Mouse (Mus musculus): ENCODE results near the gene Arid4a. TPM values are rescaled to one million over a fixed set of nuclear protein-coding genes. Genes with fewer than 3 reads are reported as not detected.

The Arid4a gene
- polyA plus RNA-seq, 1 experiment from 2014 or later = 42.9 TPM

- ATAC-seq (ENCODE audit: low FRiP score, low read depth) = no peak
- Histone ChIP-seq H3K4me2 (replicated peaks) (no peak overlapping the region), H3K9me3 (no peaks in the 10 kb centered on the region), H3K27ac (no peak overlapping the region), H3K27me3 (no peaks in the 10 kb centered on the region), H3K4me3 (no peak overlapping the region), H3K4me1 (peaks cover 14% of the 10 kb centered on the region), H3K9ac (no peak overlapping the region), H3K36me3 (peaks cover 48% of the 10 kb centered on the region)
- 94% methylated on average over 4 of the region's 4 CpGs for WGBS
Observed at GRCm38 (mm10) chr12:71046501-71046900, 30.7 kb downstream of the Arid4a start.

- Histone ChIP-seq H3K27me3 (no peaks in the 10 kb centered on the region), H3K36me3 (peaks cover 37% of the 10 kb centered on the region), H3K9me3 (no peaks in the 10 kb centered on the region), H3K4me1 (peaks cover 14% of the 10 kb centered on the region), H3K27ac (peak overlapping the region; percentile 82), H3K4me2 (replicated peaks) (peak overlapping the region; percentile 55), H3K4me3 (peak overlapping the region; percentile 25), H3K9ac (peak overlapping the region; percentile 46)
- WGBS = 56% methylated on average over 8 of the region's 8 CpGs
- ATAC-seq (ENCODE audit: low FRiP score, low read depth) = peak; percentile 52; the same call in 1 of the 2 replicates
Observed at GRCm38 (mm10) chr12:71047473-71048078, 31.8 kb downstream of the Arid4a start.

- 18% methylated on average over 7 of the region's 7 CpGs for WGBS
- peaks cover 33% of the 10 kb centered on the region for H3K36me3 ChIP-seq
- H3K4me1 ChIP-seq = peaks cover 14% of the 10 kb centered on the region
- peak overlapping the region; percentile 25 for H3K4me3 ChIP-seq
- no peak overlapping the region for H3K9ac ChIP-seq
- no peaks in the 10 kb centered on the region for H3K27me3 ChIP-seq
- H3K4me2 ChIP-seq (replicated peaks) = peak overlapping the region; percentile 55
- H3K9me3 ChIP-seq = no peaks in the 10 kb centered on the region
- ATAC-seq (ENCODE audit: low FRiP score, low read depth) = peak; percentile 87
- H3K27ac ChIP-seq = peak overlapping the region; percentile 82
Observed at GRCm38 (mm10) chr12:71048117-71048516, 32.3 kb downstream of the Arid4a start.

- H3K9ac ChIP-seq = no peak overlapping the region
- H3K4me2 ChIP-seq (replicated peaks) = peak overlapping the region; percentile 55
- peak overlapping the region; percentile 82; the same call in 1 of the 2 replicates for H3K27ac ChIP-seq
- H3K4me1 ChIP-seq = peaks cover 14% of the 10 kb centered on the region
- H3K4me3 ChIP-seq = peak overlapping the region; percentile 25
- peaks cover 30% of the 10 kb centered on the region for H3K36me3 ChIP-seq
- H3K27me3 ChIP-seq = no peaks in the 10 kb centered on the region
- H3K9me3 ChIP-seq = no peaks in the 10 kb centered on the region
- no peak for ATAC-seq (ENCODE audit: low FRiP score, low read depth)
- WGBS = 58% methylated on average over 1 of the region's 1 CpGs
Observed at GRCm38 (mm10) chr12:71048561-71048960, 32.8 kb downstream of the Arid4a start.

GRCm38 (mm10) chr12:71049596-71050265 is 33.9 kb downstream of the Arid4a start:
- no peak overlapping the region for H3K4me3 ChIP-seq
- no peak overlapping the region for H3K27ac ChIP-seq
- WGBS = 88% methylated on average over 10 of the region's 10 CpGs
- H3K4me1 ChIP-seq = peaks cover 14% of the 10 kb centered on the region
- no peaks in the 10 kb centered on the region for H3K9me3 ChIP-seq
- H3K4me2 ChIP-seq (replicated peaks) = no peak overlapping the region
- ATAC-seq (ENCODE audit: low FRiP score, low read depth) = no peak
- H3K36me3 ChIP-seq = peaks cover 25% of the 10 kb centered on the region
- no peaks in the 10 kb centered on the region for H3K27me3 ChIP-seq
- H3K9ac ChIP-seq = no peak overlapping the region

- no peak overlapping the region for H3K4me2 ChIP-seq (replicated peaks)
- no peak for ATAC-seq (ENCODE audit: low FRiP score, low read depth)
- no peak overlapping the region for H3K27ac ChIP-seq
- 82% methylated on average over 3 of the region's 3 CpGs for WGBS
- H3K27me3 ChIP-seq = no peaks in the 10 kb centered on the region
- peaks cover 14% of the 10 kb centered on the region for H3K4me1 ChIP-seq
- H3K36me3 ChIP-seq = peaks cover 19% of the 10 kb centered on the region
- H3K9ac ChIP-seq = no peak overlapping the region
- no peaks in the 10 kb centered on the region for H3K9me3 ChIP-seq
- H3K4me3 ChIP-seq = no peak overlapping the region
Observed at GRCm38 (mm10) chr12:71051079-71051478, 35.3 kb downstream of the Arid4a start.

GRCm38 (mm10) chr12:71052341-71052995 is 36.7 kb downstream of the Arid4a start:
- Histone ChIP-seq H3K36me3 (peaks cover 20% of the 10 kb centered on the region), H3K9ac (no peak overlapping the region), H3K4me3 (no peak overlapping the region), H3K4me2 (replicated peaks) (no peak overlapping the region), H3K27ac (no peak overlapping the region), H3K27me3 (no peaks in the 10 kb centered on the region), H3K4me1 (peaks cover 9% of the 10 kb centered on the region), H3K9me3 (no peaks in the 10 kb centered on the region)
- no peak for ATAC-seq (ENCODE audit: low FRiP score, low read depth)
- WGBS = 85% methylated on average over 7 of the region's 7 CpGs

GRCm38 (mm10) chr12:71053031-71053430 is 37.2 kb downstream of the Arid4a start:
- WGBS = 78% methylated on average over 1 of the region's 1 CpGs
- Histone ChIP-seq H3K9ac (no peak overlapping the region), H3K27me3 (no peaks in the 10 kb centered on the region), H3K4me1 (peaks cover 4% of the 10 kb centered on the region), H3K4me2 (replicated peaks) (no peak overlapping the region), H3K36me3 (peaks cover 24% of the 10 kb centered on the region), H3K9me3 (no peaks in the 10 kb centered on the region), H3K4me3 (no peak overlapping the region), H3K27ac (no peak overlapping the region)
- no peak for ATAC-seq (ENCODE audit: low FRiP score, low read depth)

GRCm38 (mm10) chr12:71053486-71053885 is 37.7 kb downstream of the Arid4a start:
- H3K9ac ChIP-seq = no peak overlapping the region
- ATAC-seq (ENCODE audit: low FRiP score, low read depth) = no peak
- H3K9me3 ChIP-seq = no peaks in the 10 kb centered on the region
- no peaks in the 10 kb centered on the region for H3K27me3 ChIP-seq
- H3K4me3 ChIP-seq = no peak overlapping the region
- WGBS = 97% methylated on average over 1 of the region's 1 CpGs
- peaks cover 24% of the 10 kb centered on the region for H3K36me3 ChIP-seq
- H3K4me1 ChIP-seq = no peaks in the 10 kb centered on the region
- no peak overlapping the region for H3K27ac ChIP-seq
- H3K4me2 ChIP-seq (replicated peaks) = no peak overlapping the region

- Histone ChIP-seq H3K4me2 (replicated peaks) (no peak overlapping the region), H3K36me3 (peaks cover 26% of the 10 kb centered on the region), H3K9me3 (no peaks in the 10 kb centered on the region), H3K4me3 (no peak overlapping the region), H3K27ac (no peak overlapping the region), H3K4me1 (no peaks in the 10 kb centered on the region), H3K9ac (no peak overlapping the region), H3K27me3 (no peaks in the 10 kb centered on the region)
- WGBS = 75% methylated on average over 3 of the region's 3 CpGs
- ATAC-seq (ENCODE audit: low FRiP score, low read depth) = no peak
Observed at GRCm38 (mm10) chr12:71055537-71055936, 39.7 kb downstream of the Arid4a start.

- WGBS = 93% methylated on average over 7 of the region's 7 CpGs
- Histone ChIP-seq H3K36me3 (peaks cover 60% of the 10 kb centered on the region), H3K4me3 (no peak overlapping the region), H3K4me2 (replicated peaks) (no peak overlapping the region), H3K27me3 (no peaks in the 10 kb centered on the region), H3K27ac (no peak overlapping the region), H3K9ac (no peak overlapping the region), H3K4me1 (no peaks in the 10 kb centered on the region), H3K9me3 (no peaks in the 10 kb centered on the region)
- ATAC-seq (ENCODE audit: low FRiP score, low read depth) = no peak
Observed at GRCm38 (mm10) chr12:71059741-71060140, 44.0 kb downstream of the Arid4a start.

GRCm38 (mm10) chr12:71069846-71070245 is 54.1 kb downstream of the Arid4a start:
- 93% methylated on average over 17 of the region's 17 CpGs for WGBS
- ATAC-seq (ENCODE audit: low FRiP score, low read depth) = no peak
- Histone ChIP-seq H3K36me3 (peaks cover 81% of the 10 kb centered on the region), H3K4me1 (no peaks in the 10 kb centered on the region), H3K4me3 (no peak overlapping the region), H3K9me3 (no peaks in the 10 kb centered on the region), H3K4me2 (replicated peaks) (no peak overlapping the region), H3K27ac (no peak overlapping the region), H3K9ac (no peak overlapping the region), H3K27me3 (no peaks in the 10 kb centered on the region)

Data from limb, embryonic 13.5 days (tissue).